Comparison of ENCODE assay signal across 24 mouse cellular contexts in the genomic region with DNA sequence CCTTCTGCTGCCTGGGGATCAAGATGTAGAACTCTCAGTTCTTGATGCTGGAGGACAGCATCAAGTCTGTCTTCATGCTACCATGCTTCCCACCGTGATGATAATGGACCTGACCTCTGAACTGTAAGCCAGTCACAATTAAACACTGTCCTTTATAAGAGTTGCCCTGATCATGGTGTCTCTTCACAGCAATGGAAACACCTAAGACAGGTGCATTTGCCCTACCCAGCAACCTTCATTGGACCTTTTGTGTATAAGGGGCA.
DNase-seq lines count a peak whose midpoint lies in the region; ATAC-seq and TF ChIP-seq lines count a peak whose summit lies in the region.
"Had no signal": no experiment of that assay in that cellular context is flagged by ENCODE, and none has a peak within 500 bp of the region (broad histone marks: within the 10 kb centered on the region; RNA-seq: fewer than 3 reads in every experiment).

No protein-coding gene starts in this region.

- TF ChIP-seq EP300 in liver, embryonic 14.5 days (IDR thresholded peaks at IDR 0.05; ENCODE audit: low read depth): no peak
- no peak for TF ChIP-seq EP300 in liver, postnatal 0 days (IDR thresholded peaks at IDR 0.05; ENCODE audit: low read depth)

- peak; percentile 92 for DNase-seq in heart, adult 11 months
- no peak for DNase-seq in heart, postnatal 36 days
- no peak for DNase-seq in liver, embryonic 11.5 days (ENCODE audit: low spot score)
- no peak for DNase-seq in liver
- DNase-seq in liver, embryonic 14.5 days (ENCODE audit: low read depth in 3 of 3, low spot score in 3 of 3): no peak
- no peak for DNase-seq in liver, postnatal 0 days
- DNase-seq in T-cell, adult 2 months (ENCODE audit: low spot score): no peak
- no peak for DNase-seq in midbrain, embryonic 11.5 days (ENCODE audit: low spot score, missing footprints)
- DNase-seq: adrenal gland, adult 8-10 months; adrenal gland, postnatal 25 days; cerebellum, adult 18-20 months; cerebellum, adult 9-10 months; cerebellum, postnatal 14 days; gastrocnemius, postnatal 10 days; heart, adult 18-20 months; heart, postnatal 10 days; heart, postnatal 4 days had no signal

- H3K27me3 ChIP-seq in liver, embryonic 11.5 days (replicated peaks; ENCODE audit: control insufficient read depth, insufficient read depth, low read length): no peaks in the 10 kb centered on the region
- no peaks in the 10 kb centered on the region for H3K27me3 ChIP-seq in liver, embryonic 14.5 days (ENCODE audit: control insufficient read depth, insufficient read depth, low read length)
- H3K27me3 ChIP-seq in liver, postnatal 0 days (ENCODE audit: insufficient read depth, low read length): no peaks in the 10 kb centered on the region
- H3K27me3 ChIP-seq in midbrain, embryonic 11.5 days (ENCODE audit: control insufficient read depth, insufficient read depth, low read length): no peaks in the 10 kb centered on the region
- H3K27me3 ChIP-seq: heart, embryonic 12.5 days; heart, embryonic 15.5 days had no signal

- peak overlapping the region; percentile 57; the same call in 1 of the 2 replicates for H3K27ac ChIP-seq in liver, embryonic 11.5 days (ENCODE audit: low read depth, low read length)
- H3K27ac ChIP-seq in liver, embryonic 14.5 days: no peak overlapping the region
- H3K27ac ChIP-seq in liver, postnatal 0 days (ENCODE audit: low read depth): no peak overlapping the region
- H3K27ac ChIP-seq in midbrain, embryonic 11.5 days (ENCODE audit: low read depth, low read length): no peak overlapping the region
- H3K27ac ChIP-seq: heart, embryonic 15.5 days; hindbrain, embryonic 12.5 days had no signal

- no peak overlapping the region for H3K9ac ChIP-seq in liver, embryonic 11.5 days (ENCODE audit: low read depth, low read length)
- no peak overlapping the region for H3K9ac ChIP-seq in liver, embryonic 14.5 days (replicated peaks)
- no peak overlapping the region for H3K9ac ChIP-seq in liver, postnatal 0 days (replicated peaks)
- no peak overlapping the region for H3K9ac ChIP-seq in midbrain, embryonic 11.5 days (ENCODE audit: low read length)
- H3K9ac ChIP-seq: heart, embryonic 12.5 days; heart, embryonic 15.5 days; hindbrain, embryonic 12.5 days had no signal

- no peak overlapping the region for H3K4me3 ChIP-seq in liver, embryonic 11.5 days (ENCODE audit: low read depth, low read length)
- H3K4me3 ChIP-seq in liver, embryonic 14.5 days (ENCODE audit: insufficient read depth in 1 of 2, low read depth in 2 of 2, low read length in 2 of 2): no peak overlapping the region
- H3K4me3 ChIP-seq in liver, postnatal 0 days (ENCODE audit: low read depth, low read length): no peak overlapping the region
- H3K4me3 ChIP-seq in midbrain, embryonic 11.5 days (ENCODE audit: low read depth, low read length): no peak overlapping the region
- H3K4me3 ChIP-seq: heart, embryonic 12.5 days; heart, embryonic 15.5 days; hindbrain, embryonic 12.5 days had no signal

- TF ChIP-seq CTCF in liver, embryonic 14.5 days (IDR thresholded peaks at IDR 0.05; ENCODE audit: low read depth): no peak
- no peak for TF ChIP-seq CTCF in liver, postnatal 0 days (IDR thresholded peaks at IDR 0.05; ENCODE audit: low read depth)

- 68% methylated on average over 1 of the region's 1 CpGs for WGBS in liver, embryonic 11.5 days
- WGBS in liver, embryonic 14.5 days (ENCODE audit: insufficient replicate concordance): 55% methylated on average over 1 of the region's 1 CpGs
- 81% methylated on average over 1 of the region's 1 CpGs for WGBS in liver, postnatal 0 days (ENCODE audit: insufficient replicate concordance)
- 73% methylated on average over 1 of the region's 1 CpGs for WGBS in midbrain, embryonic 11.5 days

- H3K9me3 ChIP-seq in liver, embryonic 11.5 days (ENCODE audit: control insufficient read depth, low read length): no peaks in the 10 kb centered on the region
- H3K9me3 ChIP-seq in liver, embryonic 14.5 days (ENCODE audit: control insufficient read depth, low read length): no peaks in the 10 kb centered on the region
- no peaks in the 10 kb centered on the region for H3K9me3 ChIP-seq in liver, postnatal 0 days (ENCODE audit: low read length)
- H3K9me3 ChIP-seq in midbrain, embryonic 11.5 days (ENCODE audit: control insufficient read depth, low read length): no peaks in the 10 kb centered on the region
- H3K9me3 ChIP-seq: heart, embryonic 12.5 days; heart, embryonic 15.5 days; hindbrain, embryonic 12.5 days had no signal

- no peaks in the 10 kb centered on the region for H3K36me3 ChIP-seq in liver, embryonic 11.5 days (ENCODE audit: control insufficient read depth, insufficient read depth, low read length)
- H3K36me3 ChIP-seq in liver, embryonic 14.5 days (replicated peaks; ENCODE audit: control insufficient read depth, insufficient read depth, low read depth): no peaks in the 10 kb centered on the region
- no peaks in the 10 kb centered on the region for H3K36me3 ChIP-seq in liver, postnatal 0 days (replicated peaks; ENCODE audit: insufficient read depth, low read length)
- no peaks in the 10 kb centered on the region for H3K36me3 ChIP-seq in midbrain, embryonic 11.5 days (ENCODE audit: control insufficient read depth, insufficient read depth, low read length)
- H3K36me3 ChIP-seq: heart, embryonic 12.5 days; heart, embryonic 15.5 days; hindbrain, embryonic 12.5 days had no signal

- intact Hi-C loops in heart, postnatal 36 days (cut with DNase I): no loop called here

- peak overlapping the region; percentile 59; the same call in 1 of the 2 replicates for H3K4me2 ChIP-seq in liver, embryonic 11.5 days
- peak overlapping the region; percentile 58 for H3K4me2 ChIP-seq in liver, embryonic 14.5 days (ENCODE audit: low read depth)
- H3K4me2 ChIP-seq in liver, postnatal 0 days (ENCODE audit: low read depth, low read length): peak overlapping the region; percentile 35; the same call in 1 of the 2 replicates
- H3K4me2 ChIP-seq in midbrain, embryonic 11.5 days: no peak overlapping the region
- H3K4me2 ChIP-seq: heart, embryonic 12.5 days; heart, embryonic 15.5 days; hindbrain, embryonic 12.5 days had no signal

- ATAC-seq in liver, embryonic 11.5 days (replicated peaks; ENCODE audit: low FRiP score): no peak
- no peak for ATAC-seq in liver, embryonic 14.5 days (ENCODE audit: insufficient read depth)
- ATAC-seq in liver, postnatal 0 days: no peak
- no peak for ATAC-seq in midbrain, embryonic 11.5 days (ENCODE audit: low FRiP score)
- ATAC-seq: activated CD4-positive, CD25-positive, alpha-beta regulatory T cell, adult 4 months; CD4-positive, CD25-positive, alpha-beta regulatory T cell, adult 4 months; forebrain, embryonic 14.5 days; hindbrain, embryonic 16.5 days had no signal

- peaks cover 21% of the 10 kb centered on the region for H3K4me1 ChIP-seq in liver, embryonic 11.5 days (replicated peaks; ENCODE audit: control insufficient read depth, insufficient read depth, low read length)
- peaks cover 10 to 32% of the 10 kb centered on the region in 2 experiments for H3K4me1 ChIP-seq in liver, embryonic 14.5 days (replicated peaks; ENCODE audit: control insufficient read depth in 2 of 2, insufficient read depth in 2 of 2, low read length in 1 of 2)
- peaks cover 6% of the 10 kb centered on the region for H3K4me1 ChIP-seq in liver, postnatal 0 days (ENCODE audit: insufficient read depth)
- peaks cover 27% of the 10 kb centered on the region for H3K4me1 ChIP-seq in midbrain, embryonic 11.5 days (ENCODE audit: control insufficient read depth, insufficient read depth, low read length)
